Mouse (Mus musculus) G1E (cell line): ENCODE measurements around the gene Prdm8. TPM values are rescaled to one million over a fixed set of nuclear protein-coding genes. Genes with fewer than 3 reads are reported as not detected.

Source experiments
- ATAC-seq: 2 replicates; pipeline ENCODE4 v1.8.0; 2016; ENCODE audit warnings: mild to moderate bottlenecking; ENCODE audit not compliant: insufficient number of reproducible peaks, poor library complexity, low FRiP score, severe bottlenecking; ENCODE audit errors: extremely low read depth
- DNase-seq: peaks from one replicate; pipeline ENCODE4 v3.0.0; 2012; ENCODE audit warnings: low spot score
- H3K27me3 ChIP-seq: 2 replicates; pipeline ENCODE4 v1.6.1; 2012; ENCODE audit warnings: mild to moderate bottlenecking, low read length, inconsistent platforms; ENCODE audit not compliant: insufficient read depth
- H3K36me3 ChIP-seq: replicated peaks from 2 replicates; pipeline ENCODE3; 2012; ENCODE audit warnings: mild to moderate bottlenecking, inconsistent platforms
- H3K4me1 ChIP-seq: 2 replicates; pipeline ENCODE4 v1.6.1; 2012; ENCODE audit warnings: low read depth, low read length, inconsistent platforms, mixed read lengths; ENCODE audit not compliant: insufficient read depth
- H3K4me3 ChIP-seq: 2 replicates; pipeline ENCODE4 v1.5.1; 2012; ENCODE audit warnings: low read depth, mild to moderate bottlenecking, inconsistent platforms, low read length, moderate library complexity, mixed read lengths
- H3K9me3 ChIP-seq: replicated peaks from 2 replicates; pipeline ENCODE4 v1.6.1; 2012; ENCODE audit warnings: inconsistent platforms
- CTCF ChIP-seq: IDR thresholded peaks from 2 replicates; pipeline ENCODE4 v1.5.1; 2012; ENCODE audit warnings: low read depth, low read length, inconsistent platforms, mixed read lengths
- GATA1 ChIP-seq: IDR thresholded peaks from 2 replicates; pipeline ENCODE4 v1.6.1; 2012; ENCODE audit warnings: borderline replicate concordance, low read length, inconsistent platforms, mixed read lengths
- GATA2 ChIP-seq: IDR thresholded peaks from 2 replicates; pipeline ENCODE4 v1.6.1; 2012; ENCODE audit warnings: low read depth, low read length, inconsistent platforms, borderline replicate concordance
- POLR2AphosphoS5 ChIP-seq: IDR thresholded peaks from 2 replicates; pipeline ENCODE4 v1.6.1; 2012; ENCODE audit warnings: low read depth, low read length, inconsistent platforms; ENCODE audit not compliant: insufficient replicate concordance
- TAL1 ChIP-seq: conservative IDR thresholded peaks from 2 replicates; pipeline ENCODE4 v1.6.1; 2012; ENCODE audit warnings: low read depth, low read length, inconsistent platforms, mixed read lengths
- polyA plus RNA-seq: library from polyadenylated mRNA; stranded (reverse); fragments of >175 nt; gene quantifications from 2 replicates; pipeline ENCODE4 v1.2.3, GENCODE M21; 2012
- total RNA-seq, 2 experiments: library from RNA; stranded (forward) in 1 of 2; stranded (reverse) in 1 of 2; fragments of 200-1000 nt in 1 of 2; fragments of >200 nt in 1 of 2; fragmentation: Nextera tagmentation in 1 of 2; gene quantifications; 2 replicates each; pipeline ENCODE4 v1.2.3; 2014 to 2017

The Prdm8 gene
- total and polyA plus RNA-seq, 3 experiments, result not detected

DNA sequence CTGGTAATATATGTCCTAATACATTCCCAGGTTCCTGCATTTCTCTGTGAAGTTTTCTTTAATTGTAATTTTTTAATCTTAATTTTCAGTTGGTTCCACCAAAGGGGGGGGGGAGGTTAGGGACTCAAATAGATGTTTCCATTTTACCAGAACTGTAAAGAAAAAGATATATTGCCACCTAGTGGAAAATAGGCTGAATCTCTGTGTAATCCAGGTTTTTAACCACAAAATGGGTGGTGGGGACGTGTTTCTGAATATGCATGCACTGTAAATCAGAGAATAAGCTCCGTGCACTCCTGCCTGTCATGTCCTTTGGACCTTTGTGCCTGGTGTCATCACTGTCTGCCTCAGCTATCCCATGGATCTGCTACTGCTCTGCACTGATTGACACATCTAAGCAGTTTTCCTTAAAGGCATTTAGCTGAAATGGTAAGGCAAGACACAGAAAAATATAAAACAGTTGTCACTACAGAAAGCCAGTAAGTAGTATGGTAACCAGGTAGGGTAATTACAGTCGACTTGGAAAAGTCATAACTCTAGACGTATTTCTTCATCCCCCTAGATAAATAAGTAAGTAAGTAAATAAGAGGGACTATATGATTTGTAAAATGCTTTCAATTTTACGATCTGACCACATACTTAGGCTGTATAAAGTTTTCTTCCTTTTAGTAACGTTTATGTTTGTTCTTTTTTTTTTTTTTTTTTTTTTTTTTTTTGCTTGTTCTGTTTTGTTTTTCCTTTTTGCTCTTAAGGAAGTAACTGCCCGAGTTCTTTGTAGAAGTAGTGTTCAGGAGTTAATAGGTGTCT, 31.6 kb downstream of the Prdm8 start:
- TF ChIP-seq GATA2 (no peak), CTCF (no peak), GATA1 (no peak), POLR2AphosphoS5 (no peak), TAL1 (no peak)
- no peak for DNase-seq
- Histone ChIP-seq H3K9me3 (peaks cover 22% of the 10 kb centered on the region), H3K4me1 (no peaks in the 10 kb centered on the region), H3K27me3 (no peaks in the 10 kb centered on the region), H3K4me3 (no peak overlapping the region), H3K36me3 (no peaks in the 10 kb centered on the region)
- no peak for ATAC-seq

DNA sequence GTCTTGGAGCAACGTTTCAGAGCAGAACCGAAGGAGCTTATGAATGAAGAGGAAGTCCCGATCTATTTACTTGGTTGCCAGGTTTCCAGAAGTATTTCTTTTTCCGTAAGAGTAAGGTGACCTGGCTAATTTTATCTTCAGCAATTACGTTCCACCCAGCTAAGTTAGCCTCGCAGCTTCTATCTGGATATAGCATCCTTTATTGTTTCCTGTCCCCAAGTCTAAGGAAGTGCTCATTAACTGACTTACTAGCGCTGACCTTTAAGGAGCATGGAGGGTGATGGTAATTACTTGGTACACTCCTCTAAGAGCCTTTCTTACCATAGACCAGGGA, 32.2 kb downstream of the Prdm8 start:
- DNase-seq, result no peak
- ATAC-seq, result no peak
- H3K27me3 ChIP-seq, result no peaks in the 10 kb centered on the region

GRCm38 (mm10) chr5:98201606-98202005, 34.6 kb downstream of the Prdm8 start:
- no peak for TF ChIP-seq POLR2AphosphoS5
- no peak for TF ChIP-seq TAL1
- DNase-seq, result no peak
- Histone ChIP-seq H3K36me3 (no peaks in the 10 kb centered on the region), H3K9me3 (peaks cover 17% of the 10 kb centered on the region), H3K27me3 (no peaks in the 10 kb centered on the region), H3K4me3 (no peak overlapping the region), H3K4me1 (no peaks in the 10 kb centered on the region)
- ATAC-seq, result no peak

More for the DNA sequence above, 32.2 kb downstream of the Prdm8 start:
- H3K4me1 ChIP-seq, result no peaks in the 10 kb centered on the region
- no peaks in the 10 kb centered on the region for H3K36me3 ChIP-seq
- H3K9me3 ChIP-seq, result peaks cover 22% of the 10 kb centered on the region
- no peak overlapping the region for H3K4me3 ChIP-seq
- no peak for TF ChIP-seq TAL1
- TF ChIP-seq GATA1, result no peak
- TF ChIP-seq GATA2, result no peak
- no peak for TF ChIP-seq POLR2AphosphoS5
- TF ChIP-seq CTCF, result no peak

- Histone ChIP-seq H3K9me3 (peaks cover 14% of the 10 kb centered on the region), H3K4me3 (no peak overlapping the region), H3K27me3 (no peaks in the 10 kb centered on the region), H3K4me1 (no peaks in the 10 kb centered on the region), H3K36me3 (no peaks in the 10 kb centered on the region)
- TF ChIP-seq CTCF, result no peak
- TF ChIP-seq TAL1, result no peak
- TF ChIP-seq GATA1, result no peak
- TF ChIP-seq GATA2, result no peak
- TF ChIP-seq POLR2AphosphoS5, result no peak
- DNase-seq (no peak), ATAC-seq (no peak)
Measured at GRCm38 (mm10) chr5:98202996-98203395, 36.0 kb downstream of the Prdm8 start.

DNA sequence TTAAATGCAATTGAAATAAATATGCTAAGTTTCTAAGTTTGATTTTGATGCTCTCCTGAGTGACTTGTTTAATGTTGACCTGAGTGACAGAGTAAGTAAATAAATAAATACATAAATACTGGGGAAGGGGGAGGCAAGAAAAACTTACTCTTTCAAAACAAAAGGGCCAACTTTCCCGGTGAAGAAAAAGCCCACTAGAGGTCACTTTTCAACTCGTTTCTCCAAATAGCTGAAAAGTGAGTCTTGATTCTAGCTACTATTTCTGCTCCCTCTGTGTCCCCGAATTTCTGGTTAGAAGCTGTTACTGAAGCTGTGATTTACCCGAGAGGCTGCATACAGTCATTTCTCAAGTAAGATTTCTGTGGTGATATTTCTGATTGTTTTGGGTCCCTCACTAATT, 45.5 kb downstream of the Prdm8 start:
- no peak for ATAC-seq
- no peaks in the 10 kb centered on the region for H3K36me3 ChIP-seq
- peaks cover 5% of the 10 kb centered on the region for H3K9me3 ChIP-seq
- TF ChIP-seq POLR2AphosphoS5 (no peak), CTCF (no peak)
- H3K4me1 ChIP-seq, result no peaks in the 10 kb centered on the region
- H3K27me3 ChIP-seq, result no peaks in the 10 kb centered on the region
- no peak for DNase-seq
- no peak overlapping the region for H3K4me3 ChIP-seq

DNA sequence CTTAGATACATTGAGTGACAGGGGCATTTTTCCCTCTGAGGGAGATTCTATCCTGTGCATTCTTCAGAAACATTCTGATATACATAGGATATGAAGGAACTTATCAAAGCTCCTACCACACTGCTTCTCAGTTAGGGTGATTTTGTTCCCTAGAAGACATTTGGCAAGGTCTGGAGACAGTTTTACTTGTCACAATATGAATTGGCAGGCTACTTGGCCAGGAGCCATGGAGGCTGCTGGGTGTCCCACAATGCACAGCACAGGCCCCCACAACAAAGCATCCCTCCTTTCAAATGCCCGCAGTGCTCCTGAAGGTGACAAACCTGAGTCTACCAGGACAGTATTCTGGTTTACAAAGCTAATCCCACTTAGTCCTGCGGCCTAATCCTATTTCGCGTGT, 55.0 kb downstream of the Prdm8 start:
- no peaks in the 10 kb centered on the region for H3K36me3 ChIP-seq
- ATAC-seq (no peak), DNase-seq (no peak)
- no peak overlapping the region for H3K4me3 ChIP-seq
- TF ChIP-seq GATA1, result no peak
- H3K4me1 ChIP-seq, result no peaks in the 10 kb centered on the region
- H3K27me3 ChIP-seq, result no peaks in the 10 kb centered on the region
- peaks cover 12% of the 10 kb centered on the region for H3K9me3 ChIP-seq

DNA sequence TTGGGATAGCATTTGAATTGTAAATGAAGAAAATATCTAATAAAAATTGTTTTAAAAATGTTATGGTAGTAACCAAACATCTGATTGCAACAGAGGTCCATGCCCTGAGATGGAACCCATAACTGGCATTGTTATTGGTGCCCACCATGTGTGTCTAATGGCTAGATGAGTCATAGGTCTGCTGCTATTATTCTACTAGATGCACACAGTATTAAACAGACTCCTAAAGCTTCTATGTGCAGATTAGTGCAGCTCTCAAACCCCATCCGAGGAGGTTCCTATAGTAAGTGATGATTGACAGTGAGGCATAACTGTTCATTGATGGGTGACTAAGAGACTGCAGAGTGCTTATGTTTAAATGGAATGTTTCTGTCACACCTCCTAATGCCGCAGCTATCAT, 59.7 kb downstream of the Prdm8 start:
- H3K4me3 ChIP-seq, result no peak overlapping the region
- no peaks in the 10 kb centered on the region for H3K4me1 ChIP-seq
- TF ChIP-seq CTCF, result no peak
- no peak for TF ChIP-seq POLR2AphosphoS5
- TF ChIP-seq GATA2, result no peak
- ATAC-seq (no peak; the same call in 1 of the 2 replicates), DNase-seq (no peak)
- no peaks in the 10 kb centered on the region for H3K36me3 ChIP-seq
- H3K9me3 ChIP-seq, result peaks cover 11% of the 10 kb centered on the region
- no peaks in the 10 kb centered on the region for H3K27me3 ChIP-seq
